ENCODE assay signal across 17 mouse cellular contexts in the genomic region with DNA sequence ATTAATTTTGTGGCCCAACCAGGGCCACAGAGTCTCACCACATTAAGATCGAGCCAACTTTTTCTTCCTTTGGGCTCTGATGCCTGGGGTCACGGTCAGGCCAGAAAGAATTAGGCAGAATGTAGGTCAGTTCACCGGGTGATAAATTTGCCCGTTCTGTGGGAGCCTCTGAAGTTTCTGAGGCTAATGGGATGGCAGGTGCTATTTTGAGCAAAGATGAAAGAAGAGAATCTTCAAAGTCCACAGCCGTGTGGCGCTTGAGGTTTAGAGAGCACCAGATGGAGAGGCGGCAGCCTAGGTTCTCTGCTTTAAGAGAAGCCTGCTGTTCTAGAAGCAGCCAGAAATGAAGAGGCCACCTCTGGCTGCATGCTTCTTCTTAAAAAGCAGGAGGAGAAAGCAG. TPM values are rescaled to one million over a fixed set of nuclear protein-coding genes. Genes with fewer than 3 reads are reported as not detected.
A peak's percentile ranks its signal among the peaks of the same experiment; 100 is the strongest.
DNase-seq lines count a peak whose midpoint lies in the region; ATAC-seq and TF ChIP-seq lines count a peak whose summit lies in the region.
"Had no signal": no experiment of that assay in that cellular context is flagged by ENCODE, and none has a peak within 500 bp of the region (broad histone marks: within the 10 kb centered on the region; RNA-seq: fewer than 3 reads in every experiment).

No protein-coding gene starts in this region.

- TF ChIP-seq CTCF in left cerebral cortex, adult 2 months (IDR thresholded peaks at IDR 0.05) = no peak

- no peaks in the 10 kb centered on the region for H3K36me3 ChIP-seq in intestine, embryonic 15.5 days
- H3K36me3 ChIP-seq: heart, embryonic 12.5 days; limb, embryonic 13.5 days had no signal

- no peak overlapping the region for H3K4me2 ChIP-seq in intestine, embryonic 15.5 days (replicated peaks)
- H3K4me2 ChIP-seq: heart, embryonic 12.5 days; limb, embryonic 13.5 days had no signal

- peak; percentile 14 for DNase-seq in CD4-positive, CD25-positive, alpha-beta regulatory T cell, adult 2 months (ENCODE audit: low read depth, low spot score)
- peak; percentile 13 for DNase-seq in CD4-positive helper T cell, adult 2 months (ENCODE audit: low read depth, low spot score)
- peak; percentile 52 for DNase-seq in embryo, embryonic 10.5 days (ENCODE audit: low spot score)
- peak; percentile 39 to 59 for DNase-seq in thymus, adult 18-20 months
- no peak for DNase-seq in left cerebral cortex, adult 2 months (ENCODE audit: extremely low spot score in 1 of 2, low spot score in 2 of 2)
- DNase-seq in right cerebral cortex, postnatal 25 days = no peak
- DNase-seq: cerebellum, adult 18-20 months; gastrocnemius, postnatal 14 days; kidney, postnatal 36 days; layer of hippocampus, postnatal 36 days; lung, adult 18-20 months had no signal

- WGBS in intestine, embryonic 15.5 days = 51% methylated on average over 7 of the region's 7 CpGs

- no peak overlapping the region for H3K4me3 ChIP-seq in left cerebral cortex, adult 2 months
- no peak overlapping the region for H3K4me3 ChIP-seq in intestine, embryonic 15.5 days (replicated peaks)
- H3K4me3 ChIP-seq: erythroblast, embryonic 14.5 days; heart, embryonic 12.5 days; limb, embryonic 13.5 days had no signal

- H3K27ac ChIP-seq in left cerebral cortex, adult 2 months = no peak overlapping the region
- H3K27ac ChIP-seq in intestine, embryonic 15.5 days = no peak overlapping the region
- H3K27ac ChIP-seq: limb, embryonic 13.5 days; stomach, postnatal 0 days had no signal

- no peaks in the 10 kb centered on the region for H3K4me1 ChIP-seq in intestine, embryonic 15.5 days (replicated peaks)
- H3K4me1 ChIP-seq: heart, embryonic 12.5 days had no signal

- H3K9me3 ChIP-seq in intestine, embryonic 15.5 days = no peaks in the 10 kb centered on the region
- H3K9me3 ChIP-seq: heart, embryonic 12.5 days; limb, embryonic 13.5 days had no signal

- H3K9ac ChIP-seq in intestine, embryonic 15.5 days = no peak overlapping the region
- H3K9ac ChIP-seq: heart, embryonic 12.5 days; limb, embryonic 13.5 days had no signal

- intact Hi-C loops in left cerebral cortex, adult 2 months (cut with DNase I) = no loop called here

- no peak for ATAC-seq in CD4-positive, CD25-positive, alpha-beta regulatory T cell, adult 4 months
- ATAC-seq in intestine, embryonic 15.5 days = no peak

- no peaks in the 10 kb centered on the region for H3K27me3 ChIP-seq in intestine, embryonic 15.5 days (replicated peaks)
- H3K27me3 ChIP-seq: heart, embryonic 12.5 days; limb, embryonic 13.5 days had no signal

RNA-seq across cellular contexts. Expression of a gene that starts 48.2 kb away (rescaled TPM):
- polyA plus RNA-seq in CD4-positive, CD25-positive, alpha-beta regulatory T cell, adult 4 months (2017; shearing (Covaris generic)) = 100 to 1,000 TPM; 294 to 385 TPM
- 1 to 10 TPM; 8.0 to 9.4 TPM for total RNA-seq in left cerebral cortex, adult 2 months (2021)
- 9.1 and 10.3 TPM in 2 replicates for polyA plus RNA-seq in intestine, embryonic 15.5 days (2015; fragmentation: Nextera tagmentation; extraction: Ambion mirVana)
- polyA plus RNA-seq: erythroblast, embryonic 14.5 days had no signal

Comparison
In these comparisons a context has a peak if more than half of its experiments do, and no peak if none do; other contexts are left out.
1. DNase-seq: peak in CD4-positive, CD25-positive, alpha-beta regulatory T cell, adult 2 months (single experiment), CD4-positive helper T cell, adult 2 months (single experiment), embryo, embryonic 10.5 days (single experiment) and thymus, adult 18-20 months (2 of 2); none in left cerebral cortex, adult 2 months (0 of 2) and right cerebral cortex, postnatal 25 days (single experiment).
2. RNA of a gene that starts 48.2 kb away (polyA plus RNA-seq): 294 to 385 TPM in CD4-positive, CD25-positive, alpha-beta regulatory T cell, adult 4 months; 9.1 to 10.3 TPM in intestine, embryonic 15.5 days; every median in the first group is over 10 times any median in the second.